Mouse (Mus musculus) stomach, embryonic 14.5 days (tissue): ENCODE data around the gene Ankrd53. TPM values are rescaled to one million over a fixed set of nuclear protein-coding genes. Genes with fewer than 3 reads are reported as not detected.
A peak's percentile ranks its signal among the peaks of the same experiment; 100 is the strongest.

Experiments
- ATAC-seq: fragments of 200-750 bp; cut with Nextera tagmentation; 2 replicates; pipeline ENCODE4 v1.8.0; 2017; ENCODE audit warnings: low read depth, moderate TSS enrichment; ENCODE audit not compliant: insufficient number of reproducible peaks, insufficient read depth, low FRiP score
- H3K27ac ChIP-seq: fragments of 300-500 bp; sonication (generic); 2 replicates; pipeline ENCODE4 v1.5.1; 2014; ENCODE audit warnings: mild to moderate bottlenecking, low read length, moderate library complexity, mixed read lengths
- H3K27me3 ChIP-seq: fragments of 300-500 bp; sonication (generic); 2 replicates; pipeline ENCODE4 v1.6.1; 2014; ENCODE audit warnings: low read length, control low read depth, mixed read lengths; ENCODE audit not compliant: control insufficient read depth, insufficient read depth
- H3K36me3 ChIP-seq: fragments of 300-500 bp; sonication (generic); 2 replicates; pipeline ENCODE4 v1.6.1; 2014; ENCODE audit warnings: mild to moderate bottlenecking, control low read depth, low read length, moderate library complexity, mixed read lengths; ENCODE audit not compliant: control insufficient read depth, insufficient read depth
- H3K4me1 ChIP-seq: fragments of 300-500 bp; sonication (generic); 2 replicates; pipeline ENCODE4 v1.6.1; 2014; ENCODE audit warnings: low read length, control low read depth, mixed read lengths; ENCODE audit not compliant: control insufficient read depth, insufficient read depth
- H3K4me2 ChIP-seq: fragments of 300-500 bp; sonication (generic); replicated peaks from 2 replicates; pipeline ENCODE4 v1.6.1; 2014; ENCODE audit warnings: low read depth, low read length, control low read depth
- H3K4me3 ChIP-seq: fragments of 300-500 bp; sonication (generic); 2 replicates; pipeline ENCODE4 v1.5.1; 2014; ENCODE audit warnings: low read depth, low read length, control low read depth
- H3K9ac ChIP-seq: fragments of 300-500 bp; sonication (generic); replicated peaks from 2 replicates; pipeline ENCODE4 v1.6.1; 2014; ENCODE audit warnings: low read depth, mild to moderate bottlenecking, control low read depth, low read length, moderate library complexity, mixed read lengths
- H3K9me3 ChIP-seq: fragments of 300-500 bp; sonication (generic); 2 replicates; pipeline ENCODE4 v1.6.1; 2016; ENCODE audit warnings: low read depth, low read length, control low read depth; ENCODE audit not compliant: control insufficient read depth
- WGBS: fragments of 180-500 bp; shearing (Covaris S2); extraction: QIAGEN DNeasy Blood & Tissue Kit; methylation state at CpG from one replicate; pipeline ENCODE4 v1.1.7; 2014; 5-methylcytosine and 5-hydroxymethylcytosine counted together
- polyA plus RNA-seq: library from polyadenylated mRNA; unstranded; fragments of >200 nt; fragmentation: Nextera tagmentation; extraction: Ambion mirVana; gene quantifications from 2 replicates; pipeline ENCODE4 v1.2.1, GENCODE M21; 2014

The Ankrd53 gene
- polyA plus RNA-seq, 1 experiment from 2014 or later = not detected

- H3K4me3 ChIP-seq = peak overlapping the region; percentile 77
- no peaks in the 10 kb centered on the region for H3K9me3 ChIP-seq
- H3K4me2 ChIP-seq = peak overlapping the region; percentile 56
- H3K27ac ChIP-seq = peak overlapping the region; percentile 91
- no peaks in the 10 kb centered on the region for H3K27me3 ChIP-seq
- peak overlapping the region; percentile 66 for H3K9ac ChIP-seq
- H3K36me3 ChIP-seq = peaks cover 3% of the 10 kb centered on the region; the same call in 1 of the 2 replicates
- H3K4me1 ChIP-seq = no peaks in the 10 kb centered on the region
- ATAC-seq = no peak
- 3% methylated on average over 13 of the region's 13 CpGs for WGBS
These were observed 33.1 kb downstream of the Ankrd53 start for GRCm38 (mm10) chr6:83795492-83795900.

GRCm38 (mm10) chr6:83796686-83797085 is 34.2 kb downstream of the Ankrd53 start:
- Histone ChIP-seq H3K9ac (no peak overlapping the region), H3K4me3 (no peak overlapping the region), H3K27ac (no peak overlapping the region), H3K27me3 (no peaks in the 10 kb centered on the region), H3K4me2 (no peak overlapping the region), H3K4me1 (no peaks in the 10 kb centered on the region), H3K36me3 (peaks cover 10% of the 10 kb centered on the region; the same call in 1 of the 2 replicates), H3K9me3 (no peaks in the 10 kb centered on the region)
- ATAC-seq = no peak
- WGBS = 65% methylated on average over 3 of the region's 3 CpGs

- no peak for ATAC-seq
- 94% methylated on average over 5 of the region's 5 CpGs for WGBS
- no peaks in the 10 kb centered on the region for H3K4me1 ChIP-seq
These were observed 39.6 kb downstream of the Ankrd53 start for GRCm38 (mm10) chr6:83802033-83802432.

DNA sequence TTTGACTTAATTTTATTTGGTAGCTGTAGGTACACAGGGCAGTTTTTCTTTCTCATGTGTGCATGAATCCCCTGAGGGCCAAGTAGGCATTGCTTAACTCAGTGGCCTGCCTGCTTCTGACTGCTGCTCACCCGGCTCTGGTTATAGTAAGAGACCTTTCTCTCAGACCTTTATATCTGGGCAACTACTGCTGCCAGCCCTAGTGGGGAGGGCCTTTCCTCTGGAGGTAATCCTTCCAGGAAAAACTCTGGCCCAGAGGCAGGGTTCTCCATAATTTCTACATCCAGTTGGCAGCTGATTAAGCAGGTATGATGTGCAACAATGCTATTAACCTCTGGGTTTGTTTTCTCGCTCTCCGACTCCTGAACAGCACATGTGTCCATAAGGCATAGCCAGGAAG is 40.4 kb downstream of the Ankrd53 start:
- H3K9me3 ChIP-seq = no peaks in the 10 kb centered on the region
- 87% methylated on average over 3 of the region's 3 CpGs for WGBS

More at GRCm38 (mm10) chr6:83802033-83802432, 39.6 kb downstream of the Ankrd53 start:
- Histone ChIP-seq H3K27ac (no peak overlapping the region), H3K4me2 (no peak overlapping the region), H3K9me3 (no peaks in the 10 kb centered on the region), H3K4me3 (no peak overlapping the region), H3K9ac (no peak overlapping the region), H3K36me3 (peaks cover 14% of the 10 kb centered on the region; the same call in 1 of the 2 replicates), H3K27me3 (no peaks in the 10 kb centered on the region)

DNA sequence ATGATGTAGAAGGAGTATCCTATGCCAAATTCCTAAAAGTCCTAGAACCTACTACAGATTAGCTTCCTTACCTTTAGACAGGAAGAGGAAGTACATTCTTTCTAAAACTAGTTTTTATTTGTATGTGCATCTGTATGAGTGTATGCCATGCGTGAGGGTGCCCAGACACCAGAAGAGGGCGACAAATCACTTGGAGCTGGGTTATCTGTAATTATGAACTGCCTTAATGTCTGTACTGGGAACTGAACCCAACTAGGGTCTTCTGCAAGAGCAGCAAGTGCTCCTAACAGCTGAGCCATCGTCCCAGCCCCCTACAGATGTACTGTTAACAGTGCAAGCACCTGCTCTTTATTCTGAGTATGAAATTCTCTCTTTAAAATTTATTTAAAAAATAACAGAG is 53.4 kb downstream of the Ankrd53 start:
- Histone ChIP-seq H3K4me1 (peaks cover 5% of the 10 kb centered on the region; the same call in 1 of the 2 replicates), H3K27ac (no peak overlapping the region), H3K4me2 (no peak overlapping the region), H3K9me3 (no peaks in the 10 kb centered on the region), H3K4me3 (no peak overlapping the region), H3K36me3 (peaks cover 17% of the 10 kb centered on the region), H3K9ac (no peak overlapping the region), H3K27me3 (no peaks in the 10 kb centered on the region)
- ATAC-seq = no peak
- WGBS = 91% methylated on average over 3 of the region's 3 CpGs

More for the DNA sequence above, 40.4 kb downstream of the Ankrd53 start:
- no peaks in the 10 kb centered on the region for H3K27me3 ChIP-seq
- H3K4me1 ChIP-seq = no peaks in the 10 kb centered on the region
- peaks cover 14% of the 10 kb centered on the region; the same call in 1 of the 2 replicates for H3K36me3 ChIP-seq
- no peak overlapping the region for H3K27ac ChIP-seq
- H3K9ac ChIP-seq = no peak overlapping the region
- H3K4me3 ChIP-seq = no peak overlapping the region
- no peak for ATAC-seq
- no peak overlapping the region for H3K4me2 ChIP-seq

Other genes starting within 250 kb of the Ankrd53 start
- gene Actg2, start 226.4 kb upstream of the Ankrd53 start, polyA plus RNA-seq = 1,372 and 1,469 TPM in 2 replicates
- 28.0 and 28.3 TPM in 2 replicates for gene Stambp, start 189.9 kb upstream of the Ankrd53 start, polyA plus RNA-seq
- gene Clec4f, start 106.5 kb upstream of the Ankrd53 start, polyA plus RNA-seq = not detected in 2 replicates
- gene Cd207, start 84.8 kb upstream of the Ankrd53 start, polyA plus RNA-seq = not detected in 2 replicates
- not detected in 2 replicates for gene Vax2, start 51.4 kb upstream of the Ankrd53 start, polyA plus RNA-seq
- gene Atp6v1b1, start 19.7 kb upstream of the Ankrd53 start, polyA plus RNA-seq = 0.42 and 0.45 TPM in 2 replicates
- 68.1 and 75.4 TPM in 2 replicates for gene Tex261, start 13.2 kb downstream of the Ankrd53 start, polyA plus RNA-seq
- 61.5 and 63.1 TPM in 2 replicates for gene Nagk, start 32.3 kb downstream of the Ankrd53 start, polyA plus RNA-seq
- 20.7 and 22.0 TPM in 2 replicates for gene Paip2b, start 69.1 kb downstream of the Ankrd53 start, polyA plus RNA-seq
- gene Zfp638, start 104.5 kb downstream of the Ankrd53 start, polyA plus RNA-seq = 92.0 and 94.4 TPM in 2 replicates
- 11.2 and 12.4 TPM in 2 replicates for gene Dysf, start 245.9 kb downstream of the Ankrd53 start, polyA plus RNA-seq